Mouse (Mus musculus): ENCODE data around the gene Fam227a. TPM values are rescaled to one million over a fixed set of nuclear protein-coding genes. Genes with fewer than 3 reads are reported as not detected.

Gene Fam227a
- polyA plus RNA-seq, 1 experiment from 2014 or later, result 1.4 TPM

DNA sequence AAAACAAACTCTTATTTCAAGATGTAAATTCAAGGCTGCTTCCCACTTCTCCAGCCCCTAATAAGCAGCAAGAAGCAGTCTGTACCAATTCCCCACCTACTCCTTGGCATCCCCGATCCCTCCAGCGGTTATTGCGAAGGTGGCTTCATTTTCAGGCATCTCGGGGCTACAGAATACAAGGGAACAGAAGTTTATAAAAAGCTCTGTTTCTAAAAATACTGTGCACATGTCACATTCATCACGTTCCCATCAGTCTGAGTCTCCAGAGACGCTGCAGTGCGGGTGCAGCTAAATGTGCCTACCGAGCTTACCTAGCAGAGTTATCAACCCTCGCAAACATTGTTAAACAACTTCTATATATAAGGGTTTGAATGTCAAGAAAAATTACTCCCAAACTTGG lies 96.3 kb downstream of the Fam227a start:
- ATAC-seq (ENCODE audit: insufficient read depth), result no peak
- H3K9me3 ChIP-seq (ENCODE audit: low read depth, low read length), result no peaks in the 10 kb centered on the region
- DNase-seq, result no peak
- H3K27me3 ChIP-seq (ENCODE audit: insufficient read depth, low read length), result no peaks in the 10 kb centered on the region
- no peak overlapping the region for H3K9ac ChIP-seq
- WGBS, result 70% methylated on average over 9 of the region's 9 CpGs
- no peak overlapping the region for H3K27ac ChIP-seq (ENCODE audit: low read depth)
- TF ChIP-seq CTCF (IDR thresholded peaks at IDR 0.05; ENCODE audit: low read depth), result no peak
- no peak overlapping the region for H3K4me3 ChIP-seq (ENCODE audit: low read depth, low read length)
- H3K4me1 ChIP-seq (ENCODE audit: insufficient read depth), result no peaks in the 10 kb centered on the region
- no peak overlapping the region for H3K4me2 ChIP-seq
- no peaks in the 10 kb centered on the region for H3K36me3 ChIP-seq (ENCODE audit: insufficient read depth)

GRCm38 (mm10) chr15:79559649-79560048 lies 99.1 kb downstream of the Fam227a start:
- Histone ChIP-seq H3K9me3 (ENCODE audit: low read depth, low read length) (no peaks in the 10 kb centered on the region), H3K36me3 (ENCODE audit: insufficient read depth) (no peaks in the 10 kb centered on the region), H3K4me2 (no peak overlapping the region), H3K4me3 (ENCODE audit: low read depth, low read length) (no peak overlapping the region), H3K4me1 (ENCODE audit: insufficient read depth) (no peaks in the 10 kb centered on the region), H3K27ac (ENCODE audit: low read depth) (no peak overlapping the region), H3K27me3 (ENCODE audit: insufficient read depth, low read length) (no peaks in the 10 kb centered on the region), H3K9ac (no peak overlapping the region)
- TF ChIP-seq CTCF (IDR thresholded peaks at IDR 0.05; ENCODE audit: low read depth), result no peak
- WGBS, result 24% methylated on average over 3 of the region's 3 CpGs
- ATAC-seq (ENCODE audit: insufficient read depth), result no peak
- no peak for DNase-seq

Small RNA genes lying within 50 kb of the gene (microRNA-seq; reads per million reads assigned to microRNA genes)
- not detected for gene Gm27903 (ENCODE audit: borderline number of aligned reads)

Other genes with a start within 250 kb of the Fam227a start
- gene Csnk1e, start 203.4 kb downstream of the Fam227a start, polyA plus RNA-seq (2014; fragmentation: Nextera tagmentation; extraction: Ambion mirVana), result 93.2 and 99.6 TPM in 2 replicates
- gene Kcnj4, start 153.7 kb downstream of the Fam227a start, polyA plus RNA-seq (2014; fragmentation: Nextera tagmentation; extraction: Ambion mirVana), result not detected in 2 replicates
- gene Kdelr3, start 142.5 kb downstream of the Fam227a start, polyA plus RNA-seq (2014; fragmentation: Nextera tagmentation; extraction: Ambion mirVana), result 60.3 and 68.2 TPM in 2 replicates
- 78.9 and 83.8 TPM in 2 replicates for gene Ddx17, start 112.2 kb downstream of the Fam227a start, polyA plus RNA-seq (2014; fragmentation: Nextera tagmentation; extraction: Ambion mirVana)
- 2.9 and 3.4 TPM in 2 replicates for gene Dmc1, start 53.8 kb downstream of the Fam227a start, polyA plus RNA-seq (2014; fragmentation: Nextera tagmentation; extraction: Ambion mirVana)
- gene Cby1, start 243 bp upstream of the Fam227a start, polyA plus RNA-seq (2014; fragmentation: Nextera tagmentation; extraction: Ambion mirVana), result 51.2 and 52.8 TPM in 2 replicates
- 244 and 245 TPM in 2 replicates for gene Tomm22, start 11.9 kb upstream of the Fam227a start, polyA plus RNA-seq (2014; fragmentation: Nextera tagmentation; extraction: Ambion mirVana)
- gene Josd1, start 29.0 kb upstream of the Fam227a start, polyA plus RNA-seq (2014; fragmentation: Nextera tagmentation; extraction: Ambion mirVana), result 15.0 and 15.2 TPM in 2 replicates
- gene Gtpbp1, start 31.9 kb upstream of the Fam227a start, polyA plus RNA-seq (2014; fragmentation: Nextera tagmentation; extraction: Ambion mirVana), result 35.5 and 37.9 TPM in 2 replicates
- gene Sun2, start 83.6 kb upstream of the Fam227a start, polyA plus RNA-seq (2014; fragmentation: Nextera tagmentation; extraction: Ambion mirVana), result 7.5 and 8.6 TPM in 2 replicates
- gene Dnal4, start 118.9 kb upstream of the Fam227a start, polyA plus RNA-seq (2014; fragmentation: Nextera tagmentation; extraction: Ambion mirVana), result 61.0 and 63.8 TPM in 2 replicates
- 1.7 and 2.0 TPM in 2 replicates for gene Nptxr, start 145.8 kb upstream of the Fam227a start, polyA plus RNA-seq (2014; fragmentation: Nextera tagmentation; extraction: Ambion mirVana)
- gene Npcd, start 175.3 kb upstream of the Fam227a start, polyA plus RNA-seq (2014; fragmentation: Nextera tagmentation; extraction: Ambion mirVana), result not detected in 2 replicates
- gene Cbx6, start 175.7 kb upstream of the Fam227a start, polyA plus RNA-seq (2014; fragmentation: Nextera tagmentation; extraction: Ambion mirVana), result 43.1 and 47.1 TPM in 2 replicates
- 19.8 and 23.2 TPM in 2 replicates for gene Apobec3, start 232.7 kb upstream of the Fam227a start, polyA plus RNA-seq (2014; fragmentation: Nextera tagmentation; extraction: Ambion mirVana)